Mouse (Mus musculus) monocyte, adult 2 months (primary cell): ENCODE results near the gene Slc24a4.
A peak's percentile ranks its signal among the peaks of the same experiment; 100 is the strongest.

Experiments
- DNase-seq, 2 experiments: peaks; one replicate each; pipeline ENCODE4 v3.0.0; 2022; ENCODE audit warnings: low spot score in 2 of 2, low read depth in 1 of 2

The Slc24a4 gene

GRCm38 (mm10) chr12:102284618-102285159 lies 156.2 kb downstream of the Slc24a4 start:
- no peak for DNase-seq

- DNase-seq = no peak
These were observed 156.8 kb downstream of the Slc24a4 start for GRCm38 (mm10) chr12:102285318-102285717.

- DNase-seq = no peak
These were observed 157.2 kb downstream of the Slc24a4 start for GRCm38 (mm10) chr12:102285779-102286178.

GRCm38 (mm10) chr12:102286681-102287414 lies 158.3 kb downstream of the Slc24a4 start:
- DNase-seq = no peak

- DNase-seq = no peak
These were observed 159.5 kb downstream of the Slc24a4 start for GRCm38 (mm10) chr12:102287904-102288602.

GRCm38 (mm10) chr12:102288846-102289245 lies 160.3 kb downstream of the Slc24a4 start:
- DNase-seq = no peak

- DNase-seq = no peak
These were observed 161.0 kb downstream of the Slc24a4 start for GRCm38 (mm10) chr12:102289568-102289967.

GRCm38 (mm10) chr12:102290662-102291061 lies 162.1 kb downstream of the Slc24a4 start:
- DNase-seq = no peak

- no peak for DNase-seq
These were observed 163.2 kb downstream of the Slc24a4 start for GRCm38 (mm10) chr12:102291686-102292085.

GRCm38 (mm10) chr12:102292501-102293215 lies 164.1 kb downstream of the Slc24a4 start:
- DNase-seq = no peak

GRCm38 (mm10) chr12:102294634-102295033 lies 166.1 kb downstream of the Slc24a4 start:
- no peak for DNase-seq

GRCm38 (mm10) chr12:102295230-102295629 lies 166.7 kb downstream of the Slc24a4 start:
- peak in 1 of 2 experiments; percentile 37 for DNase-seq

- no peak for DNase-seq
These were observed 167.1 kb downstream of the Slc24a4 start for GRCm38 (mm10) chr12:102295662-102296061.

GRCm38 (mm10) chr12:102296361-102296760 lies 167.8 kb downstream of the Slc24a4 start:
- DNase-seq = peak in 1 of 2 experiments; percentile 58

GRCm38 (mm10) chr12:102296967-102297366 lies 168.4 kb downstream of the Slc24a4 start:
- DNase-seq = peak in 1 of 2 experiments; percentile 56

- DNase-seq = no peak
These were observed 170.7 kb downstream of the Slc24a4 start for GRCm38 (mm10) chr12:102299209-102299608.

GRCm38 (mm10) chr12:102301585-102301984 lies 173.1 kb downstream of the Slc24a4 start:
- no peak for DNase-seq

GRCm38 (mm10) chr12:102302322-102302721 lies 173.8 kb downstream of the Slc24a4 start:
- no peak for DNase-seq

GRCm38 (mm10) chr12:102302831-102303351 lies 174.4 kb downstream of the Slc24a4 start:
- DNase-seq = no peak

GRCm38 (mm10) chr12:102303867-102304266 lies 175.3 kb downstream of the Slc24a4 start:
- no peak for DNase-seq
